Mouse (Mus musculus) thymus, adult 2 months (tissue): Measurements from ENCODE around the gene Tenm4. TPM values are rescaled to one million over a fixed set of nuclear protein-coding genes. Genes with fewer than 3 reads are reported as not detected.

ENCODE experiments used
- DNase-seq: peaks from one replicate; pipeline ENCODE4 v3.0.0; 2021
- H3K27ac ChIP-seq: fragments of 200-500 bp; 2 replicates; pipeline ENCODE4 v1.5.1; 2012; ENCODE audit warnings: low read length, control low read depth; ENCODE audit not compliant: control insufficient read depth, insufficient read depth
- H3K27me3 ChIP-seq: fragments of 200-500 bp; 2 replicates; pipeline ENCODE4 v1.6.1; 2012; ENCODE audit warnings: mild to moderate bottlenecking, low read length, moderate library complexity, mixed read lengths; ENCODE audit not compliant: control insufficient read depth, insufficient read depth
- H3K36me3 ChIP-seq: fragments of 200-500 bp; 2 replicates; pipeline ENCODE4 v1.6.1; 2012; ENCODE audit warnings: mild to moderate bottlenecking, low read length, moderate library complexity; ENCODE audit not compliant: control insufficient read depth, insufficient read depth
- H3K4me1 ChIP-seq: fragments of 200-500 bp; replicated peaks from 2 replicates; pipeline ENCODE4 v1.6.1; 2012; ENCODE audit warnings: low read length; ENCODE audit not compliant: control insufficient read depth, insufficient read depth
- H3K4me3 ChIP-seq: fragments of 200-500 bp; 2 replicates; pipeline ENCODE4 v1.5.1; 2012; ENCODE audit warnings: mild to moderate bottlenecking, low read length, control low read depth, moderate library complexity; ENCODE audit not compliant: control insufficient read depth, insufficient read depth
- CTCF ChIP-seq: fragments of 200-500 bp; IDR thresholded peaks from 2 replicates; pipeline ENCODE4 v1.5.1; 2012; ENCODE audit warnings: mild to moderate bottlenecking, control low read depth, low read length, moderate library complexity, borderline replicate concordance; ENCODE audit not compliant: control insufficient read depth, poor library complexity, insufficient read depth; ENCODE audit errors: extremely low read depth
- POLR2A ChIP-seq: fragments of 200-500 bp; IDR thresholded peaks from 2 replicates; pipeline ENCODE4 v1.6.1; 2012; ENCODE audit warnings: mild to moderate bottlenecking, low read length, control low read depth, moderate library complexity; ENCODE audit not compliant: control insufficient read depth, poor library complexity, insufficient read depth; ENCODE audit errors: extremely low read depth
- WGBS: fragments of 180-500 bp; shearing (Covaris S2); methylation state at CpG from one replicate; pipeline ENCODE4 v1.1.7; 2018; 5-methylcytosine and 5-hydroxymethylcytosine counted together
- polyA plus RNA-seq: library from polyadenylated mRNA; depleted of rRNA; stranded (reverse); fragments of >200 nt; gene quantifications from 2 replicates; pipeline ENCODE4 v1.2.3, GENCODE M21; 2012

Tenm4 gene
- polyA plus RNA-seq, 1 experiment: 2.7 TPM

DNA sequence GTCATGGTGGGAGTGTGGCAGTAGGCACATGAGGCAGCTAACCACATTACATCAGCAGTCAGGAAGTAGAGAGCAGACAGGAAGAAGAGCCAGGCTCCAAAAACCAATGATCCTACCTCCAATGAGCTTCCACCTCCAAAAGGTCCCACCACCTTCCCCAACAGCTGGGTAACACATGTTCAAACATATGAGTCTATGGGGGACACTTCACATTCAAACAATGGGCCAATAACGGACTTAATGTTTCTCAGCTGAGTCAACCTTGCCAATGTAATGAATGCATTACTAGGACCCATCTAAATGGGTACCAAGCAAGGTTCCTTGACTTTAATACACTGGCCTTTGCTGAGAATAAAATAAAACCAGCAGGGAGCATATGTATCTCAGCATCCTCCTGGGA, 635.5 kb downstream of the Tenm4 start:
- no peaks in the 10 kb centered on the region for H3K36me3 ChIP-seq
- no peak for DNase-seq
- H3K4me1 ChIP-seq: no peaks in the 10 kb centered on the region
- WGBS: 91% methylated on average over 1 of the region's 1 CpGs
- H3K27me3 ChIP-seq: no peaks in the 10 kb centered on the region
- H3K4me3 ChIP-seq: no peak overlapping the region
- TF ChIP-seq CTCF: no peak
- TF ChIP-seq POLR2A: no peak
- no peak overlapping the region for H3K27ac ChIP-seq

- no peak overlapping the region for H3K27ac ChIP-seq
- no peak for TF ChIP-seq POLR2A
- TF ChIP-seq CTCF: no peak
- no peak for DNase-seq
- 93% methylated on average over 15 of the region's 15 CpGs for WGBS
- H3K4me1 ChIP-seq: no peaks in the 10 kb centered on the region
- no peaks in the 10 kb centered on the region for H3K27me3 ChIP-seq
- H3K4me3 ChIP-seq: no peak overlapping the region
- no peaks in the 10 kb centered on the region for H3K36me3 ChIP-seq
Measured at GRCm38 (mm10) chr7:96807281-96808058, 636.4 kb downstream of the Tenm4 start.

DNA sequence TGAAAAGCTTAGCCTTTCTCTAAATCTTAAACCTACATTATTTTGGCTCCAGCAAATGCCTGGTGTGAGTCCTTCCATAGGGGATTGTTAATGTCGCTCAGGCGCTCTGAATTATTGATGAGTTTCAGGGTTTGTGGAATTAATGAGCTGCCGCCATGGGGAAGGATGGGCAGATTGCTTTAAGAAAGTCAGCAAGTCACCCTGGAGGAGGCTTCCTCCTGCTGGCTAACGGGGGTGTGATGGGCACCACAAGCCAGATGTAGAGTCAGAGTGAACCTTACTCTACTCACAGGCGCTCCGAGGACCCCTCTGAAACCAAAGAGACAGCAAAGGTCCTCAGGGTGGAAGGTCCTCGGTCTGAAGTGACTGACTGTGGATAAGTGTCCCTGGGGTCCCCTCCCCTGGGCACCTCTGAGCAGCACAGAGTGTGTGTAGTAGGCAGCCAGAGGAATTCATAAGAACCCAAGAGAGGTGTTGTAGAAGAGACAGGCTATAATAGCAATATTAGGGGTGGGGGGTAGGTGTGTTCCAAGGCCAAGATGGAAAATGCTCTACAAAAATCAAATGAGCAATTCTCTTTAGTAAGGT, 637.1 kb downstream of the Tenm4 start:
- WGBS: 95% methylated on average over 7 of the region's 7 CpGs
- Histone ChIP-seq H3K4me3 (no peak overlapping the region), H3K36me3 (no peaks in the 10 kb centered on the region), H3K4me1 (no peaks in the 10 kb centered on the region), H3K27ac (no peak overlapping the region), H3K27me3 (no peaks in the 10 kb centered on the region)
- DNase-seq: no peak
- TF ChIP-seq POLR2A (no peak), CTCF (no peak)

GRCm38 (mm10) chr7:96811691-96812090, 640.6 kb downstream of the Tenm4 start:
- DNase-seq: no peak
- Histone ChIP-seq H3K36me3 (no peaks in the 10 kb centered on the region), H3K4me1 (no peaks in the 10 kb centered on the region), H3K4me3 (no peak overlapping the region), H3K27ac (no peak overlapping the region), H3K27me3 (no peaks in the 10 kb centered on the region)
- TF ChIP-seq CTCF (no peak), POLR2A (no peak)
- 95% methylated on average over 11 of the region's 11 CpGs for WGBS

GRCm38 (mm10) chr7:96813036-96813435, 642.0 kb downstream of the Tenm4 start:
- WGBS: 94% methylated on average over 5 of the region's 5 CpGs
- H3K4me3 ChIP-seq: no peak overlapping the region
- no peaks in the 10 kb centered on the region for H3K4me1 ChIP-seq
- no peaks in the 10 kb centered on the region for H3K36me3 ChIP-seq
- DNase-seq: no peak
- no peak overlapping the region for H3K27ac ChIP-seq
- H3K27me3 ChIP-seq: no peaks in the 10 kb centered on the region
- no peak for TF ChIP-seq POLR2A
- no peak for TF ChIP-seq CTCF

- H3K36me3 ChIP-seq: no peaks in the 10 kb centered on the region
- TF ChIP-seq CTCF: no peak
- TF ChIP-seq POLR2A: no peak
- no peak for DNase-seq
Measured at GRCm38 (mm10) chr7:96813497-96814400, 642.7 kb downstream of the Tenm4 start.

More at GRCm38 (mm10) chr7:96813497-96814400, 642.7 kb downstream of the Tenm4 start:
- Histone ChIP-seq H3K4me3 (no peak overlapping the region), H3K27ac (no peak overlapping the region), H3K4me1 (no peaks in the 10 kb centered on the region), H3K27me3 (no peaks in the 10 kb centered on the region)
- WGBS: 62% methylated on average over 9 of the region's 9 CpGs
